Mouse (Mus musculus) liver, embryonic 16.5 days (tissue): ENCODE results near the gene 4931408C20Rik. TPM values are rescaled to one million over a fixed set of nuclear protein-coding genes. Genes with fewer than 3 reads are reported as not detected.

Experiments
- ATAC-seq: fragments of 200-750 bp; cut with Nextera tagmentation; 2 replicates; pipeline ENCODE4 v1.8.0; 2017; ENCODE audit warnings: low read depth, mild to moderate bottlenecking, moderate number of reproducible peaks, moderate library complexity
- H3K27ac ChIP-seq: fragments of 300-500 bp; sonication (generic); 2 replicates; pipeline ENCODE4 v1.5.1; 2014; ENCODE audit warnings: mild to moderate bottlenecking, low read length
- H3K27me3 ChIP-seq: fragments of 300-500 bp; sonication (generic); 2 replicates; pipeline ENCODE4 v1.6.1; 2014; ENCODE audit warnings: low read depth, low read length, mixed read lengths; ENCODE audit not compliant: control insufficient read depth, insufficient read depth
- H3K36me3 ChIP-seq: fragments of 300-500 bp; sonication (generic); 2 replicates; pipeline ENCODE4 v1.6.1; 2014; ENCODE audit warnings: mild to moderate bottlenecking; ENCODE audit not compliant: control insufficient read depth, insufficient read depth
- H3K4me1 ChIP-seq: fragments of 300-500 bp; sonication (generic); 2 replicates; pipeline ENCODE4 v1.6.1; 2014; ENCODE audit warnings: low read depth, low read length, mixed read lengths; ENCODE audit not compliant: control insufficient read depth
- H3K4me2 ChIP-seq: fragments of 300-500 bp; sonication (generic); 2 replicates; pipeline ENCODE4 v1.6.1; 2014; ENCODE audit warnings: low read depth, low read length, mixed read lengths
- H3K4me3 ChIP-seq: fragments of 300-500 bp; sonication (generic); 2 replicates; pipeline ENCODE4 v1.5.1; 2014; ENCODE audit warnings: low read depth, mild to moderate bottlenecking, low read length
- H3K9ac ChIP-seq: fragments of 300-500 bp; sonication (generic); 2 replicates; pipeline ENCODE4 v1.6.1; 2014; ENCODE audit warnings: low read depth, low read length
- H3K9me3 ChIP-seq: fragments of 300-500 bp; sonication (generic); replicated peaks from 2 replicates; pipeline ENCODE4 v1.6.1; 2016; ENCODE audit warnings: low read length; ENCODE audit not compliant: control insufficient read depth
- WGBS: fragments of 180-500 bp; shearing (Covaris S2); extraction: QIAGEN DNeasy Blood & Tissue Kit; methylation state at CpG from one replicate; pipeline ENCODE4 v1.1.7; 2014; ENCODE audit not compliant: insufficient replicate concordance; 5-methylcytosine and 5-hydroxymethylcytosine counted together
- polyA plus RNA-seq: library from polyadenylated mRNA; unstranded; fragments of >200 nt; fragmentation: Nextera tagmentation; extraction: Ambion mirVana; gene quantifications from 2 replicates; pipeline ENCODE4 v1.2.1, GENCODE M21; 2015

The 4931408C20Rik gene
- polyA plus RNA-seq: not detected in 2 replicates

GRCm38 (mm10) chr1:26686842-26687760 lies at the start of gene 4931408C20Rik:
Gene 4931408C20Rik, minus strand, starts transcription at chr1:26687460.
- H3K27ac ChIP-seq: no peak within 1 kb of the TSS
- no peak within 1 kb of the TSS for H3K4me2 ChIP-seq
- H3K9me3 ChIP-seq: no peaks in the 10 kb centered on the region
- no peaks in the 10 kb centered on the region for H3K27me3 ChIP-seq
- H3K36me3 ChIP-seq: no peaks in the 10 kb centered on the region
- WGBS: 17% methylated on average over 1 of the region's 1 CpGs
- ATAC-seq: peak; percentile 69
- H3K9ac ChIP-seq: no peak within 1 kb of the TSS
- H3K4me1 ChIP-seq: no peaks in the 10 kb centered on the region
- H3K4me3 ChIP-seq: no peak within 1 kb of the TSS

GRCm38 (mm10) chr1:26687926-26688325 lies 666 bp upstream of the 4931408C20Rik start:
- no peaks in the 10 kb centered on the region for H3K36me3 ChIP-seq
- H3K27me3 ChIP-seq: no peaks in the 10 kb centered on the region
- no peak overlapping the region for H3K9ac ChIP-seq
- no peaks in the 10 kb centered on the region for H3K4me1 ChIP-seq
- no peak overlapping the region for H3K4me2 ChIP-seq
- 42% methylated on average over 1 of the region's 1 CpGs for WGBS
- H3K4me3 ChIP-seq: no peak overlapping the region
- ATAC-seq: peak; percentile 47
- H3K27ac ChIP-seq: no peak overlapping the region
- H3K9me3 ChIP-seq: no peaks in the 10 kb centered on the region

GRCm38 (mm10) chr1:26685952-26686693 lies 1.1 kb downstream of the 4931408C20Rik start:
- H3K4me2 ChIP-seq: no peak overlapping the region
- 0 out of 2 replicates have a peak, but pooled peaks have one; percentile 27 for ATAC-seq
- no peak overlapping the region for H3K4me3 ChIP-seq
- H3K27ac ChIP-seq: no peak overlapping the region
- H3K9me3 ChIP-seq: no peaks in the 10 kb centered on the region
- no peak overlapping the region for H3K9ac ChIP-seq
- no peaks in the 10 kb centered on the region for H3K4me1 ChIP-seq
- H3K36me3 ChIP-seq: no peaks in the 10 kb centered on the region
- H3K27me3 ChIP-seq: no peaks in the 10 kb centered on the region

- Histone ChIP-seq H3K4me2 (no peak overlapping the region), H3K36me3 (no peaks in the 10 kb centered on the region), H3K4me1 (no peaks in the 10 kb centered on the region), H3K27me3 (no peaks in the 10 kb centered on the region), H3K27ac (no peak overlapping the region), H3K9me3 (no peaks in the 10 kb centered on the region), H3K9ac (no peak overlapping the region), H3K4me3 (no peak overlapping the region)
- 44% methylated on average over 3 of the region's 3 CpGs for WGBS
- ATAC-seq: no peak
Observed at GRCm38 (mm10) chr1:26685383-26685782, 1.9 kb downstream of the 4931408C20Rik start.

DNA sequence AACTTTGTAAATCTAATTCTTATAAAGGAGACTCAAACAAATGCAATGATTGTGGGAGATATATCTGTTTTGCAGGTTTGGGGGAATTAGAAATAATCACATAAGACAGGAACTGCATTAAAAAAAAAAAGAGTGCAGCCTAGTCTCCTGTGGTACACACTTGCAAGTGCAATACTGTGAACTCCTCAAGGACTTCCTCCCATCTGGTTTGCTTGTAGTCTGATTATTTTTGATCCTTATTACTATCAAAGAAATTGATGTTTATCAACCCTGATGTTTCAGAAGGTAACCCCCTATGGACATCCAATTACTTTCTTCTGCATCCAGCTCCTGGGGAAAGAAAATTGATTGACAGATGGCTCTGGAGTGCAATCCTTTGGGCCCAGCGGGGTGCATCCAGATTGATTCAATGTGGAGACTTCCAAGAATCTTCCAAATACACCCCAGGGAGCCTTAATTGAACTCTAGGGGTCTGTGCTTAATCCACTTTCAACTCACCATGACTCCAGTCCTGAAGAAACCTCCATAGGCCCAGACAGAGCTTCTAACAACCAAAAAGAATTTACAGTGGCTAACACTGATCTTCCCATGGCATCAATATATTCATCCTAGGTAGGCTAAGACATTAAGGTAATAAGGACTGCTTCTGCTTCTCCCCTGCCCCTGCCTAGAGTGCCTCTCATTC lies 37.4 kb downstream of the 4931408C20Rik start:
- no peak for ATAC-seq
- H3K27me3 ChIP-seq: no peaks in the 10 kb centered on the region
- no peak overlapping the region for H3K4me3 ChIP-seq
- H3K4me1 ChIP-seq: no peaks in the 10 kb centered on the region
- WGBS: 50% methylated on average over 1 of the region's 1 CpGs
- no peak overlapping the region for H3K4me2 ChIP-seq
- no peaks in the 10 kb centered on the region for H3K36me3 ChIP-seq
- H3K27ac ChIP-seq: no peak overlapping the region
- no peak overlapping the region for H3K9ac ChIP-seq
- H3K9me3 ChIP-seq: no peaks in the 10 kb centered on the region; the same call in 1 of the 2 replicates

- H3K4me2 ChIP-seq: no peak overlapping the region
- no peaks in the 10 kb centered on the region; the same call in 1 of the 2 replicates for H3K9me3 ChIP-seq
- H3K36me3 ChIP-seq: no peaks in the 10 kb centered on the region
- no peak overlapping the region for H3K4me3 ChIP-seq
- WGBS: 62% methylated on average over 5 of the region's 5 CpGs
- no peak overlapping the region for H3K27ac ChIP-seq
- no peaks in the 10 kb centered on the region for H3K4me1 ChIP-seq
- no peak overlapping the region for H3K9ac ChIP-seq
- ATAC-seq: no peak
- H3K27me3 ChIP-seq: no peaks in the 10 kb centered on the region
Observed at GRCm38 (mm10) chr1:26636051-26636450, 51.2 kb downstream of the 4931408C20Rik start.
